Mouse (Mus musculus): Measurements from ENCODE around the gene Tor1a. TPM values are rescaled to one million over a fixed set of nuclear protein-coding genes. Genes with fewer than 3 reads are reported as not detected.
"Not testable (repeated sequence)": the region's sequence is repeated elsewhere in the genome, so short reads cannot be mapped to it uniquely, and the experiment has no call there.

The Tor1a gene
- total RNA-seq, 1 experiment from 2014 or later: 35.8 TPM

DNA sequence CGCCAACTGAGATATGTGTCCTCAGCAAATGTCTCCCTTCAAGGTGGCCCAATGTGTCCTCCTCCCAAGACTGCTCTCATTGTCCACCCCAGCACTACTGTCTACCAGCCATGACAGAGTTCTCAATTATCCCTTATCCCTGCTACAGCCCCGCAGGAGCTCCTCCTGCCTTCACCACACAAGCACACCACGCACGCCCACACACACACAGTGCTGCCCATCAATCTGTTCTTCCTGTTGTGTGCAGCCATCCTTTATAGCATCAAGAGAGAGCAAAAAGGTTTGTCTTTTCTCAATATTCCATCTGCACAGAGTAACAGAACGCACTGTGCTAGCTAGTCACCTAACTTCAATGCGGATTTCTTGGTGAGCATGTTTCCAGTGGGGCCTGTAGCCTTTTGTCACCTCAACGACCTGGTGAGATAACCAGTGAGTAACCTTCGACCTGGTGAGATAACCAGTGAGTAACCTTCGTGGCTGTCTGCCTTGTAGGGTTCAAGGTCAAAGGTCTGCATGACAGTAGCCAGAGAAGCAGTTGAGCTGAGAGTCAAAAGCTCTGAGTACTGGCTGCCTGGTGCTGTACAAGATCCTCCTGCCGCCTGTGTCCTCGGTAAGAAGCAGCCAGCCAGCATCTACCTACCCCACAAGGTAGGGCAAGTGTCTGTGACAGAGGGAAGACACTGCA is 5.0 kb downstream of the Tor1a start:
- ATAC-seq (replicated peaks in 1 of 2; ENCODE audit: insufficient read depth in 1 of 2, low FRiP score in 2 of 2, low TSS enrichment in 1 of 2, low read depth in 1 of 2, poor library complexity in 2 of 2, severe bottlenecking in 2 of 2): no peak

DNA sequence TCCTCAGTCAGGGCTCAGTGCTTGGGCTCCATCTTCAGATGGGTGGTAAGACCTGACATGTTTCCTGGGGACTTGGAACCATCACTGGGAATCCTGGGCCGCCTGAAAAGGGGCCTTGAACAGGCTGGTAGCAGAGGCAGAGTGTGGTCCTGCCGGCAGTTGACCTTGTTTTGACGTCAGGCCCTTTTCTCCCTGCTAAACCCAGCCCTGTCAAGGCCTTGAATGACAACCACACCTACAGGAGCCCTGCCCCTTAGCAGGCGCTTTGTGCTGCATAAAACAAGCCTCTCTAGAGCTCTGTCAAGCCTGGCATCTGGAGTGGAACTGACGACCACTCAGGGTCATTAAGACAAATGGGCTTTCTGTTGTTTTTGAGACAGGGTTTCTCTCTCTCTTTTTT is 7.9 kb downstream of the Tor1a start:
- no peak for ATAC-seq (replicated peaks in 1 of 2; ENCODE audit: insufficient read depth in 1 of 2, low FRiP score in 2 of 2, low TSS enrichment in 1 of 2, low read depth in 1 of 2, poor library complexity in 2 of 2, severe bottlenecking in 2 of 2)

DNA sequence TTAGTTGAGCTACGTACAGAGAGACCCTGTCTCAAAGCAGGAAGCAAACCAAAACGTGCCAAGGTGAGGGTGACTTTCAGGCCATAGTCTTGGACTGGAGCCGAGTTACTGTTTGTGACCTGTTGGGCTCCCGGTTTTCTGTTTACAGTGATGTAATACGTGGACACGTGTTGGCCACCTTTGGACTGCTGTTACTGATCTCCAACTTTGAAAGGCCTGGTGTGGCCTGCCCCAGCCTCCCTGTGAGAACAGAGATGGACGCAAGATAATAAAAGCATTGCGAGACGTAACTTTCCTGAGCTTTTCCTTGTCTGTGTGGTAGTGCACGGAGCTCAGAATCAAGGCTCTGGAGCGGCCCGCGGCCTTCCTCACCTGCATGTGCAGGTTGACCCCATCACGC is 9.0 kb downstream of the Tor1a start:
- ATAC-seq (replicated peaks in 1 of 2; ENCODE audit: insufficient read depth in 1 of 2, low FRiP score in 2 of 2, low TSS enrichment in 1 of 2, low read depth in 1 of 2, poor library complexity in 2 of 2, severe bottlenecking in 2 of 2): no peak

DNA sequence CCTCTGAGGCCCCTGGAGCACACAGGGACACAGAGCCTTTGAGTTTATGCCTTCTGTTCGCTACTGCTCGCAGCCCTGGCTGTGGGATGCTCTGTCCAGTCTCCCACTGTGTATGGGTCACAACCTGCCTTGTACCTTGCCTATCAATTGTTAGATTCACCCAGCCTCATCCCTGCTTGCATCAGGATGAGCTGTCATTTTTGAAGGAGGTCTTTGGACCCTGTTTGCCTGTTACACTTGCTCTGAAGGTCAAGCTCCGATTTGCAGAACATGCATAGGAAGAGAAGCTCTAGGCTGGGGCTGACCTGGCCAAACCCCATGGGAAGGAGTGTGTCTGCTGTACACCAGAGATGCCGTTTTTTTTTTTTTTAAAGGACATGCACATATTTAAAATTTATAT is 10.2 kb downstream of the Tor1a start:
- ATAC-seq (replicated peaks in 1 of 2; ENCODE audit: insufficient read depth in 1 of 2, low FRiP score in 2 of 2, low TSS enrichment in 1 of 2, low read depth in 1 of 2, poor library complexity in 2 of 2, severe bottlenecking in 2 of 2): no peak

DNA sequence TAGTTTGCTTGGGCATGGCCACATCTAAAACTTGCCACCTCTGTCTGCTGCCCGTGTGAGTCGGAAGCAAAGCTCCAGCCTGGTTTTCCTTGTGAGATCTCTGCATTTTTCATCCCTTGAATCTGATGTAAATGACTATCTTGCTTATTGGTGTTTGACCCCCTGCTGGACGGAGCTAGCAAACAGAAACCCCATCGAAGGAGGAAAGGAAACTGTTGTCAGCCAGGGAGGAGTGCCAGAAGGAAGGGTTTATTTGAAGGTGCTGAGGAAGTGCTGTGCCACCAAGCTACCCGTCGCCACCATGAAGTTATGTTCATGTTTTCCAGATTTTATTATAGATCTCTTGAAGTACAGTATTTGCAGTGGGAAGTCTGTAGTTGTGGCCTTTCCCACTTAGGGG is 12.9 kb downstream of the Tor1a start:
- ATAC-seq (replicated peaks in 1 of 2; ENCODE audit: insufficient read depth in 1 of 2, low FRiP score in 2 of 2, low TSS enrichment in 1 of 2, low read depth in 1 of 2, poor library complexity in 2 of 2, severe bottlenecking in 2 of 2): peak; percentile 13 to 28; a peak in 1 of 4 replicates

- ATAC-seq (replicated peaks in 1 of 2; ENCODE audit: insufficient read depth in 1 of 2, low FRiP score in 2 of 2, low TSS enrichment in 1 of 2, low read depth in 1 of 2, poor library complexity in 2 of 2, severe bottlenecking in 2 of 2): peak; percentile 87 to 92
These were observed 14.8 kb downstream of the Tor1a start, which contains the start of gene Tor1b for GRCm38 (mm10) chr2:30952824-30953490. Gene Tor1b, plus strand, starts transcription at chr2:30952959.

GRCm38 (mm10) chr2:30952457-30952823 is 15.3 kb downstream of the Tor1a start:
- ATAC-seq (replicated peaks in 1 of 2; ENCODE audit: insufficient read depth in 1 of 2, low FRiP score in 2 of 2, low TSS enrichment in 1 of 2, low read depth in 1 of 2, poor library complexity in 2 of 2, severe bottlenecking in 2 of 2): no peak

GRCm38 (mm10) chr2:30942603-30943011 is 25.1 kb downstream of the Tor1a start:
- ATAC-seq (replicated peaks in 1 of 2; ENCODE audit: insufficient read depth in 1 of 2, low FRiP score in 2 of 2, low TSS enrichment in 1 of 2, low read depth in 1 of 2, poor library complexity in 2 of 2, severe bottlenecking in 2 of 2): peak; percentile 93 to 97

DNA sequence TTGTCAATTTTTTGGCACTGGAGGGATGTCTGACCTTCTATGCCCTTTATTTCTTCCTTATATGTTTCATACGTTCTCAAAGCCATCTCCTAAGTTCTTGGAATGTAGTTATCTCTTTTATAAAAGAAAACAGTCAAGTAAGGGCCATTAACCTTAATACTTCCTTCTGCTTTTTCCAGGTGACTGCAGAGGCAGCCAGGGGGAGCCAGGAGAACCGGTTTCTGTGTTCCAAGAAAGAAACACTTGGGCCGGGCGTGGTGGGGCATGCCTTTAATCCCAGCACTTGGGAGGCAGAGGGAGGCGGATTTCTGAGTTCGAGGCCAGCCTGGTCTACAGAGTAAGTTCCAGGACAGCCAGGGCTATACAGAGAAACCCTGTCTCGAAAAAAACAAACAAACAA is 25.6 kb downstream of the Tor1a start:
- not testable (repeated sequence) for ATAC-seq (replicated peaks in 1 of 2; ENCODE audit: insufficient read depth in 1 of 2, low FRiP score in 2 of 2, low TSS enrichment in 1 of 2, low read depth in 1 of 2, poor library complexity in 2 of 2, severe bottlenecking in 2 of 2)

DNA sequence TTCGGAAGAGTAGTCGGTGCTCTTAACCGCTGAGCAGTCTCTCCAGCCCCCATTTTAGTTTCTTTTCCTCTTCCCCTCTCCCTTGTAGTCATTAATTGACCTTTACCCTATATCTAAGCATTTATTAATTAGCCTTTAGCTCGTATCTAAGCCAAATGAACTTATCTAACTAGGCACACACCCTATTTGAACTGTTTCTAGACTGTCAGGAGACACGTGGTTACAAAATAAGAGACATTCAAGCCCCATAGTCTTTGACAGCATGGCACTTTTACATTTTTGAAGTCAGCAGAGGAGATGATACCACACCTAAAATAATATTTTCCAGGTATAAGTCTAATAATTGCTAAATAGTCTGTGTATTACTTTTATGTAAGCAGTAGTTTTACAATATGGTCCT is 26.1 kb downstream of the Tor1a start:
- ATAC-seq (replicated peaks in 1 of 2; ENCODE audit: insufficient read depth in 1 of 2, low FRiP score in 2 of 2, low TSS enrichment in 1 of 2, low read depth in 1 of 2, poor library complexity in 2 of 2, severe bottlenecking in 2 of 2): no peak

DNA sequence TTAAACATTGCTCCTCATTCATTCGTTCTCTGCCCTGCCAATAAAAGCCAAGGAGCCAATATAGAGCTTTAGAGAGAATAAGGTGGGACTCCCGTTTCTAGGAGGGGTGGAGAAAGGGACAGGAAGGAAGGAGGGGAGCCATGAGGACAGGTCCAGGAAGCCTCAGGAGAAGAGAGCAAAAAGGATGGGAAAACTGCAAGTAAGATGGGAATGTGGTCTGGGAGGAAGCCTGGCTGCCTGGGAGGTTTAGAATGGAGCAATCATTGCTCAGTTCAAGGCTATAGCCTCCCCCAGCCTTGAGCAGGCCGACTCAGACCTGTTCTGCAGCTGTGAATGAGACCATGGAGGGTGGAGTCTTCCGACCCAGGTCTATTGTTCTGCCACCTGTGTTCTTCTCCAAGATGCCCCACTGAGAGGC is 29.1 kb downstream of the Tor1a start:
- no peak for ATAC-seq (replicated peaks in 1 of 2; ENCODE audit: insufficient read depth in 1 of 2, low FRiP score in 2 of 2, low TSS enrichment in 1 of 2, low read depth in 1 of 2, poor library complexity in 2 of 2, severe bottlenecking in 2 of 2)

- ATAC-seq (replicated peaks in 1 of 2; ENCODE audit: insufficient read depth in 1 of 2, low FRiP score in 2 of 2, low TSS enrichment in 1 of 2, low read depth in 1 of 2, poor library complexity in 2 of 2, severe bottlenecking in 2 of 2): no peak
These were observed 30.0 kb downstream of the Tor1a start for GRCm38 (mm10) chr2:30937731-30938130.

DNA sequence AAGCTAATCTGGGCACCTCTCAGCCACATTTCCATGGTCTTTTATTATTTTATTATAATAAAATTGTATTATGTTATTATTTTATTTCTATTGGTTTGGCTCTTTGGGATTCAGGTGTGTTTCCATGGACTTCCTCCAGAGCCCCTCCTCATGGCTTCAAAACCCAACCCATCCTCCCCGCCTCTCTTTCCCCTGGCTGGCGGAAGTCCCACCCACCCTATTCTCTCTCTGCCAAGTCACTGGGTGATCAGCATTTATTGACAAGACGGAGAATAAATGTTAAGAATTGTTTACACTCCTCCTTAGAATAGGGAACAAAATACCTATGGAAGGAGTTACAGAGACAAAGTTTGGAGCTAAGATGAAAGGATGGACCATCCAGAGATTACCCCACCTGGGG is 30.9 kb downstream of the Tor1a start:
- ATAC-seq (replicated peaks in 1 of 2; ENCODE audit: insufficient read depth in 1 of 2, low FRiP score in 2 of 2, low TSS enrichment in 1 of 2, low read depth in 1 of 2, poor library complexity in 2 of 2, severe bottlenecking in 2 of 2): no peak

DNA sequence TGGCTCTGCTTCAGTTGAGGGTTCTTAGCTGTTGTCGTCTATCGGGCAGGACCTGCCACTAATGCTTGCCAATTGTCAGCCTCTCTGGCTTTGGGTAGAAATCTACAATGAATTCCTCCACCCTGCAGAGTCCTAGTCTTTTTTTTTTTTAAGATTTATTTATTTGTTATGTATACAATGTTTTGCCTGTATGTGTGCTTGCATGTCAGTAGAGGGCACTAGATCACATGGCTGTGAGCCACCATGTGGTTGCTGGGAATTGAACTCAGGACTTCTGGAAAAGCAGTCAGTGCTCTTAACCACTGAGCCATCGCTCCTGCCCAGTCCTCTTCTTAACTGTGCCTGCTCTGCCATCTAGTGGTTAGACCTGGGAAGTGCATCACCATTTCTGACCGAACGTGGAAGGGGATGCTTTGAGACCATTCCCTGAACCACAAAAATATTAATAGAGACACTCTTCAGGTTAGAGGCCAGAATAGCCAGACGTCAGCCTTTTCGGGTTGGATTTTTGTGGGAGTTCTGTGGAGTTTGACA is 33.7 kb downstream of the Tor1a start:
- ATAC-seq (replicated peaks in 1 of 2; ENCODE audit: insufficient read depth in 1 of 2, low FRiP score in 2 of 2, low TSS enrichment in 1 of 2, low read depth in 1 of 2, poor library complexity in 2 of 2, severe bottlenecking in 2 of 2): peak; percentile 57 to 58

- ATAC-seq (replicated peaks in 1 of 2; ENCODE audit: insufficient read depth in 1 of 2, low FRiP score in 2 of 2, low TSS enrichment in 1 of 2, low read depth in 1 of 2, poor library complexity in 2 of 2, severe bottlenecking in 2 of 2): no peak
These were observed 34.7 kb downstream of the Tor1a start for GRCm38 (mm10) chr2:30933032-30933431.

GRCm38 (mm10) chr2:30931922-30932321 is 35.8 kb downstream of the Tor1a start:
- ATAC-seq (replicated peaks in 1 of 2; ENCODE audit: insufficient read depth in 1 of 2, low FRiP score in 2 of 2, low TSS enrichment in 1 of 2, low read depth in 1 of 2, poor library complexity in 2 of 2, severe bottlenecking in 2 of 2): no peak

- ATAC-seq (replicated peaks in 1 of 2; ENCODE audit: insufficient read depth in 1 of 2, low FRiP score in 2 of 2, low TSS enrichment in 1 of 2, low read depth in 1 of 2, poor library complexity in 2 of 2, severe bottlenecking in 2 of 2): not testable (repeated sequence)
These were observed 36.9 kb downstream of the Tor1a start for GRCm38 (mm10) chr2:30930846-30931245.

DNA sequence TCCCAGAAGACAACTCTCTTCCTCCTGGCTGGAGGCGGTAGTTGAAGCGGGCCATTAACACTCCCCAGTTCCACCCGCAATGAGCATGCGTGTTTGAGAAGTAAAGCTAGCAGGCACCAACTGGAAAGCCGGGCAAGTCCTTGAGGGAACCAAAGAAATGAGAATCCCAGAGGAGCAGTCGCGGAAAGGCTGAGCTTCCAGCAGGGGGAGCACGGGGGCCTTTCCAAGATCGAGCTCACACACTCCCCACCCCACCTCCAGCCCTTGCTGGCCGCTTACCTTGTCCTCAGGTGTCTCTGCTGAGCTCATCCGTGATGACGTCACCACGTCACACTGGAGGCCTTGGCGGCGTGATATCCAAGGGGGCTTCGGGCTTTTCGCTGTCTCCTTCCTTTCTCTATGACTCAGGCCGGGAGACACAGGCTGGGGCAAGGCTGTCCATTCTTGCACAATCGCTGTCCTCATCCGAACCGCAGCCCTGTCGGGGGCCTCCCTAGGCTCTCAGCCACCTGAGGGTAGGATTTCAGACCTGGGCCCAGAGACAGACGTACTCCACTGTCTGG is 38.2 kb downstream of the Tor1a start, which contains the start of gene Ptges:
Gene Ptges, minus strand, starts transcription at position 381 of the 563 bp plus-strand sequence.
- ATAC-seq (replicated peaks in 1 of 2; ENCODE audit: insufficient read depth in 1 of 2, low FRiP score in 2 of 2, low TSS enrichment in 1 of 2, low read depth in 1 of 2, poor library complexity in 2 of 2, severe bottlenecking in 2 of 2): peak; percentile 14 to 41; a peak in 3 of 4 replicates

All from hematopoietic stem cell, adult 5-6 weeks (primary cell).